ENCODE assay signal across 12 mouse cellular contexts in the genomic region with DNA sequence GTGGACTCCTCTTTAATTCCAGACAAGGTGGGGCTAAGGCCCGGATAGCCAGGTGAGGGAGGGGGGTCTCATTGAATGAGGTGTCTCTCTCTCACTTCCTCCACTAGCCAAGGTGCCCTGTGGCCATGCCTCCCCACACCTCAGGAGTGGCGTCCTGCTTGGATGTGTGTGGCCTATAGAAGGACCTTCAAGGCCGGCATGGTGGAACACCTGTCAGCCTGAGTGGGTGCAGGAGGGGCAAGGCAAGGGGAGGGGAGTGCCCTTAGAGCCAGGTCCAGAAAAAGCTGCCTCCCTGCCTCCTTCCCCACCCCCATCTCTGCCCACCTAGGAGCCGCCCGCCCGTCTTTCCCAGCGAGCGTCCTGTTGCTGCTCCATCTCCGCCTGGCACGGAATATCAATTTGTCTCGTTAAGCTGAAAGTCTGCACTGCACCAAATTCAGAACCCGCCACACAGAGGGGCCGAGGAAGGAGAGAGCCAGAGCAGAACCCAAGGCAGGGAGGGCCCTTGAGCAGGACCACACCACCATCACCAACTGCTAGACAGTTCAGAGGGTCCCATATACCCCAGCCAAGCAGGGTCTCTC.
DNase-seq lines count a peak whose midpoint lies in the region; ATAC-seq and TF ChIP-seq lines count a peak whose summit lies in the region.
"Had no signal": no experiment of that assay in that cellular context is flagged by ENCODE, and none has a peak within 500 bp of the region (broad histone marks: within the 10 kb centered on the region; RNA-seq: fewer than 3 reads in every experiment).

No protein-coding gene starts in this region.

- peak overlapping the region; percentile 78 for H3K4me2 ChIP-seq in forebrain, embryonic 15.5 days (replicated peaks)
- peak overlapping the region; percentile 81 for H3K4me2 ChIP-seq in midbrain, embryonic 13.5 days (replicated peaks)

- peak overlapping the region; percentile 77 for H3K4me3 ChIP-seq in E14TG2a.4 (replicated peaks; ENCODE audit: low read length)
- peak overlapping the region; percentile 50 for H3K4me3 ChIP-seq in forebrain, embryonic 15.5 days
- no peak overlapping the region; the same call in 1 of the 2 replicates for H3K4me3 ChIP-seq in midbrain, embryonic 13.5 days (replicated peaks)
- no peak overlapping the region for H3K4me3 ChIP-seq in lung, adult 2 months (replicated peaks; ENCODE audit: extremely low read depth, low read depth, low read length)

- peaks cover 67% of the 10 kb centered on the region for H3K27me3 ChIP-seq in E14TG2a.4 (ENCODE audit: insufficient read depth, low read length)
- H3K27me3 ChIP-seq in forebrain, embryonic 15.5 days, result no peaks in the 10 kb centered on the region
- peaks cover 28% of the 10 kb centered on the region for H3K27me3 ChIP-seq in midbrain, embryonic 13.5 days

- TF ChIP-seq POLR2A in lung, adult 2 months (IDR thresholded peaks at IDR 0.05; ENCODE audit: borderline replicate concordance, extremely low read depth, low read depth, low read length), result no peak

- 38% methylated on average over 13 of the region's 13 CpGs for WGBS in forebrain, embryonic 15.5 days
- WGBS in midbrain, embryonic 13.5 days, result 53% methylated on average over 13 of the region's 13 CpGs
- 56% methylated on average over 13 of the region's 13 CpGs for WGBS in lung, adult 2 months

- no peaks in the 10 kb centered on the region for H3K36me3 ChIP-seq in E14TG2a.4 (ENCODE audit: insufficient read depth, low read length)
- H3K36me3 ChIP-seq in forebrain, embryonic 15.5 days, result no peaks in the 10 kb centered on the region
- no peaks in the 10 kb centered on the region for H3K36me3 ChIP-seq in midbrain, embryonic 13.5 days
- H3K36me3 ChIP-seq: heart, embryonic 10.5 days had no signal

- ATAC-seq in cerebellum, adult (ENCODE audit: insufficient number of reproducible peaks, low FRiP score, low TSS enrichment), result no peak
- ATAC-seq in forebrain, embryonic 15.5 days (replicated peaks), result no peak
- ATAC-seq in midbrain, embryonic 13.5 days, result peak; percentile 25; the same call in 1 of the 2 replicates
- no peak for ATAC-seq in erythroid progenitor cell, adult 5-6 weeks (replicated peaks; ENCODE audit: low FRiP score, poor library complexity, severe bottlenecking)

- H3K9ac ChIP-seq in forebrain, embryonic 15.5 days (replicated peaks), result peak overlapping the region; percentile 58
- peak overlapping the region; percentile 83; the same call in 1 of the 2 replicates for H3K9ac ChIP-seq in midbrain, embryonic 13.5 days (replicated peaks)

- DNase-seq in cerebellum, adult 9-11 months, result peak; percentile 70
- DNase-seq in embryo, embryonic 9.5 days (ENCODE audit: extremely low spot score), result no peak
- no peak for DNase-seq in lung, adult 2 months
- DNase-seq: adrenal gland, adult 2 months; heart, postnatal 4 days; kidney, adult 2 months had no signal

- H3K27ac ChIP-seq in forebrain, embryonic 15.5 days (replicated peaks), result no peak overlapping the region
- peak overlapping the region; percentile 84; the same call in 1 of the 2 replicates for H3K27ac ChIP-seq in midbrain, embryonic 13.5 days
- H3K27ac ChIP-seq: heart, embryonic 10.5 days had no signal

- H3K4me1 ChIP-seq in E14TG2a.4 (replicated peaks; ENCODE audit: low read depth, low read length), result peaks cover 49% of the 10 kb centered on the region
- H3K4me1 ChIP-seq in forebrain, embryonic 15.5 days, result peaks cover 35% of the 10 kb centered on the region
- H3K4me1 ChIP-seq in midbrain, embryonic 13.5 days (replicated peaks), result peaks cover 41% of the 10 kb centered on the region
- H3K4me1 ChIP-seq in lung, adult 2 months (ENCODE audit: control insufficient read depth, insufficient read depth, low read length), result no peaks in the 10 kb centered on the region

- TF ChIP-seq CTCF in E14TG2a.4 (conservative IDR thresholded peaks at IDR 0.05; ENCODE audit: low read length), result no peak
- no peak for TF ChIP-seq CTCF in lung, adult 2 months (IDR thresholded peaks at IDR 0.05; ENCODE audit: insufficient read depth, low read length)

- H3K9me3 ChIP-seq in E14TG2a.4 (ENCODE audit: low read length), result no peaks in the 10 kb centered on the region
- no peaks in the 10 kb centered on the region for H3K9me3 ChIP-seq in forebrain, embryonic 15.5 days
- H3K9me3 ChIP-seq in midbrain, embryonic 13.5 days, result no peaks in the 10 kb centered on the region
- H3K9me3 ChIP-seq: heart, embryonic 10.5 days had no signal

Comparison
In these comparisons a context has a peak if more than half of its experiments do, and no peak if none do; other contexts are left out.
1. H3K4me3 ChIP-seq: peak in E14TG2a.4 (single experiment) and forebrain, embryonic 15.5 days (single experiment); none in midbrain, embryonic 13.5 days (single experiment) and lung, adult 2 months (single experiment).